ENCODE assay signal across 10 mouse cellular contexts in the genomic region with DNA sequence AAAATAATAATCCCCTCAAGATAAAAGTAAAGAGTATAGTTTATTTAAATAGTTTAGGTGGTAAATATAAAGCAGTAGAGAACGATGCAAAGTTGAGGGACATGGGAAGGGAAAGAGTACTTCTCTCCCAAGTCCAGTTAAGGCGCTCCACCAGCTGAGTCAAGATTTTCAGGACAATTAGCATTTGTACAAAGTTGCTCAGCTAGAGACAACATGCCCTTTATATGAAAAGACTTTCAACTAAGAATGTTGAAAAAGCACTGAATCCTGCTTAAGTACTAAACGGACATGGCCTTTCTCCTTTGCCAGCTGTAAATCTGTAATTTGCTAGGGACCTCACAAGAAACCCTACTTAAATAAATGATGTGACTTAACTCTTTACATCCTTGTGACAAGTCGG. TPM values are rescaled to one million over a fixed set of nuclear protein-coding genes. Genes with fewer than 3 reads are reported as not detected.
A peak's percentile ranks its signal among the peaks of the same experiment; 100 is the strongest.
DNase-seq lines count a peak whose midpoint lies in the region; ATAC-seq and TF ChIP-seq lines count a peak whose summit lies in the region.
"Had no signal": no experiment of that assay in that cellular context is flagged by ENCODE, and none has a peak within 500 bp of the region (broad histone marks: within the 10 kb centered on the region; RNA-seq: fewer than 3 reads in every experiment).

No protein-coding gene starts in this region.

- H3K36me3 ChIP-seq in heart, embryonic 10.5 days, result no peaks in the 10 kb centered on the region
- peaks cover 0 to 11% of the 10 kb centered on the region in 2 experiments; a peak in 2 of 4 replicates for H3K36me3 ChIP-seq in MEL (ENCODE audit: control insufficient read depth in 1 of 2, insufficient read depth in 2 of 2, low read length in 2 of 2)
- H3K36me3 ChIP-seq in heart, embryonic 16.5 days (ENCODE audit: control insufficient read depth, insufficient read depth), result no peaks in the 10 kb centered on the region
- no peaks in the 10 kb centered on the region for H3K36me3 ChIP-seq in midbrain, embryonic 10.5 days

- peaks cover 12% of the 10 kb centered on the region; the same call in 1 of the 2 replicates for H3K27me3 ChIP-seq in heart, embryonic 10.5 days (ENCODE audit: insufficient read depth, poor library complexity, severe bottlenecking)
- peaks cover 3 to 4% of the 10 kb centered on the region in 2 experiments; a peak in 3 of 4 replicates for H3K27me3 ChIP-seq in MEL (ENCODE audit: control insufficient read depth in 1 of 2, insufficient read depth in 2 of 2, low read length in 2 of 2)
- H3K27me3 ChIP-seq in heart, embryonic 16.5 days (ENCODE audit: control insufficient read depth, insufficient read depth, low read length), result peaks cover 4% of the 10 kb centered on the region; the same call in 1 of the 2 replicates
- peaks cover 6% of the 10 kb centered on the region; the same call in 1 of the 2 replicates for H3K27me3 ChIP-seq in midbrain, embryonic 10.5 days (ENCODE audit: low read depth, poor library complexity, severe bottlenecking)

- TF ChIP-seq POLR2A in MEL (IDR thresholded peaks at IDR 0.05; ENCODE audit: control insufficient read depth in 1 of 2, insufficient read depth in 1 of 2, low read depth in 1 of 2, low read length in 2 of 2, poor library complexity in 1 of 2), result no peak

- H3K9me3 ChIP-seq in heart, embryonic 10.5 days, result no peaks in the 10 kb centered on the region
- no peaks in the 10 kb centered on the region for H3K9me3 ChIP-seq in MEL (replicated peaks; ENCODE audit: insufficient read depth, low read length)
- no peaks in the 10 kb centered on the region; the same call in 1 of the 2 replicates for H3K9me3 ChIP-seq in heart, embryonic 16.5 days (replicated peaks; ENCODE audit: control insufficient read depth, low read length)
- no peaks in the 10 kb centered on the region for H3K9me3 ChIP-seq in midbrain, embryonic 10.5 days (replicated peaks)

- ATAC-seq in heart, embryonic 16.5 days (replicated peaks; ENCODE audit: extremely low read depth, insufficient read depth, low FRiP score), result no peak

- peak overlapping the region; percentile 78 for H3K9ac ChIP-seq in MEL (ENCODE audit: control insufficient read depth, low read depth, low read length, poor library complexity, severe bottlenecking)
- H3K9ac ChIP-seq in heart, embryonic 16.5 days (ENCODE audit: low read length), result peak overlapping the region; percentile 84

- H3K79me2 ChIP-seq in MEL (ENCODE audit: control insufficient read depth, insufficient read depth, low read length, poor library complexity), result no peaks in the 10 kb centered on the region; the same call in 1 of the 2 replicates

- WGBS in heart, embryonic 10.5 days, result 58% methylated on average over 4 of the region's 4 CpGs
- WGBS in heart, embryonic 16.5 days, result 49% methylated on average over 4 of the region's 4 CpGs
- 52% methylated on average over 4 of the region's 4 CpGs for WGBS in midbrain, embryonic 10.5 days

- DNase-seq in heart, embryonic 10.5 days (ENCODE audit: low spot score), result no peak
- DNase-seq in heart, postnatal 4 days, result no peak
- no peak for DNase-seq in MEL (ENCODE audit: low read depth, low spot score)
- DNase-seq in midbrain, embryonic 10.5 days (ENCODE audit: low spot score), result no peak
- DNase-seq in cerebellum, postnatal 10 days, result no peak
- DNase-seq in spleen, postnatal 4 days (ENCODE audit: low spot score in 2 of 2), result no peak
- no peak for DNase-seq in urinary bladder, postnatal 14 days (ENCODE audit: low spot score)

- peaks cover 12% of the 10 kb centered on the region for H3K4me1 ChIP-seq in heart, embryonic 10.5 days
- peaks cover 0 to 4% of the 10 kb centered on the region in 2 experiments; a peak in 2 of 4 replicates for H3K4me1 ChIP-seq in MEL (ENCODE audit: control insufficient read depth in 1 of 2, insufficient read depth in 2 of 2, low read length in 2 of 2)
- peaks cover 11% of the 10 kb centered on the region for H3K4me1 ChIP-seq in heart, embryonic 16.5 days (ENCODE audit: control insufficient read depth, insufficient read depth, low read length)
- H3K4me1 ChIP-seq in midbrain, embryonic 10.5 days, result peaks cover 17% of the 10 kb centered on the region

- peak overlapping the region; percentile 78 for H3K4me3 ChIP-seq in heart, embryonic 10.5 days
- peak overlapping the region; percentile 74 to 87 for H3K4me3 ChIP-seq in MEL (ENCODE audit: control insufficient read depth in 1 of 2, insufficient read depth in 1 of 2, low read depth in 2 of 2, low read length in 2 of 2)
- peak overlapping the region; percentile 73 for H3K4me3 ChIP-seq in heart, embryonic 16.5 days (ENCODE audit: low read length)
- peak overlapping the region; percentile 70 for H3K4me3 ChIP-seq in midbrain, embryonic 10.5 days

- TF ChIP-seq EP300 in MEL (IDR thresholded peaks at IDR 0.05; ENCODE audit: low read depth in 1 of 2, low read length in 2 of 2), result no peak

- peak overlapping the region; percentile 94 for H3K4me2 ChIP-seq in heart, embryonic 16.5 days (ENCODE audit: low read depth, low read length)

- peak overlapping the region; percentile 96 for H3K27ac ChIP-seq in heart, embryonic 10.5 days
- H3K27ac ChIP-seq in MEL (ENCODE audit: control insufficient read depth, low read depth, low read length), result no peak overlapping the region; the same call in 1 of the 2 replicates
- peak overlapping the region; percentile 95 for H3K27ac ChIP-seq in heart, embryonic 16.5 days (ENCODE audit: low read length)
- peak overlapping the region; percentile 95 for H3K27ac ChIP-seq in midbrain, embryonic 10.5 days (replicated peaks)

- TF ChIP-seq CTCF in MEL (IDR thresholded peaks at IDR 0.05 in 2 of 3, conservative IDR thresholded peaks at IDR 0.05 in 1 of 3; ENCODE audit: control insufficient read depth in 1 of 3, insufficient read depth in 1 of 3, low read depth in 2 of 3, low read length in 3 of 3, poor library complexity in 1 of 3, severe bottlenecking in 1 of 3), result no peak

- TF ChIP-seq RAD21 in MEL (IDR thresholded peaks at IDR 0.05; ENCODE audit: low read depth, low read length), result no peak

TF ChIP-seq in MEL, 35 proteins besides CTCF, POLR2A, EP300 and RAD21:
- TF ChIP-seq MXI1 (IDR thresholded peaks at IDR 0.05; ENCODE audit: low read depth, low read length) (no peak), ZC3H11A (IDR thresholded peaks at IDR 0.05; ENCODE audit: low read depth, low read length) (no peak), ZMIZ1 (IDR thresholded peaks at IDR 0.05; ENCODE audit: low read depth, low read length) (no peak), CHD2 (IDR thresholded peaks at IDR 0.05; ENCODE audit: low read length) (no peak), TBP (IDR thresholded peaks at IDR 0.05; ENCODE audit: low read depth, low read length) (no peak), MEF2A (IDR thresholded peaks at IDR 0.05; ENCODE audit: extremely low read depth, insufficient replicate concordance, low read depth, low read length, poor library complexity, severe bottlenecking) (no peak), KAT2A (conservative IDR thresholded peaks at IDR 0.05; ENCODE audit: low read depth, low read length) (no peak), POLR2AphosphoS2 (IDR thresholded peaks at IDR 0.05; ENCODE audit: low read length) (no peak), CHD1 (IDR thresholded peaks at IDR 0.05; ENCODE audit: low read depth, low read length) (no peak), GABPA (IDR thresholded peaks at IDR 0.05; ENCODE audit: low read depth, low read length) (no peak), POLR2AphosphoS5 (IDR thresholded peaks at IDR 0.05; ENCODE audit: borderline replicate concordance, low read depth, low read length) (no peak)

RNA-seq across cellular contexts. Expression of a gene that starts 0.3 kb away (rescaled TPM):
- polyA plus RNA-seq in heart, embryonic 10.5 days (2016; fragmentation: Nextera tagmentation; extraction: Ambion mirVana), result 6.7 and 7.8 TPM in 2 replicates
- 1 to 10 TPM; 6.7 to 7.1 TPM for total RNA-seq in heart, postnatal 4 days (2021)
- total RNA-seq in MEL (2012; rRNA removed), result 3.4 and 4.3 TPM in 2 replicates
- 1 to 10 TPM in 1 of 2 experiments, not detected in 1; 6.8 TPM for polyA plus RNA-seq in MEL (2012; ENCODE audit: insufficient read depth in 1 of 2, insufficient read length in 2 of 2, low read depth in 1 of 2, low replicate concordance in 2 of 2, missing spikeins in 1 of 2)
- 9.8 and 12.4 TPM in 2 replicates for polyA plus RNA-seq in heart, embryonic 16.5 days (2015; fragmentation: Nextera tagmentation; extraction: Ambion mirVana)
- polyA plus RNA-seq in midbrain, embryonic 10.5 days (2016; fragmentation: Nextera tagmentation; extraction: Ambion mirVana), result 16.0 and 19.2 TPM in 2 replicates

RNA-seq across cellular contexts. Expression of a gene that starts 38.0 kb away (rescaled TPM):
- not detected in 2 replicates for polyA plus RNA-seq in heart, embryonic 10.5 days (2016; fragmentation: Nextera tagmentation; extraction: Ambion mirVana)
- total RNA-seq in heart, postnatal 4 days (2021), result not detected
- not detected in 2 replicates for total RNA-seq in MEL (2012; rRNA removed)
- polyA plus RNA-seq in MEL (2012; ENCODE audit: insufficient read depth in 1 of 2, insufficient read length in 2 of 2, low read depth in 1 of 2, low replicate concordance in 2 of 2, missing spikeins in 1 of 2), result not detected
- not detected in 2 replicates for polyA plus RNA-seq in heart, embryonic 16.5 days (2015; fragmentation: Nextera tagmentation; extraction: Ambion mirVana)
- polyA plus RNA-seq in midbrain, embryonic 10.5 days (2016; fragmentation: Nextera tagmentation; extraction: Ambion mirVana), result not detected in 2 replicates
- total RNA-seq: neutrophil, adult 5-6 weeks had no signal
- polyA plus RNA-seq: cortical plate, adult 2 months had no signal

RNA-seq across cellular contexts. Expression of a gene that starts 53.4 kb away (rescaled TPM):
- polyA plus RNA-seq in heart, embryonic 10.5 days (2016; fragmentation: Nextera tagmentation; extraction: Ambion mirVana), result 10.6 and 15.7 TPM in 2 replicates
- 10 to 100 TPM; 26.7 to 28.1 TPM for total RNA-seq in heart, postnatal 4 days (2021)
- total RNA-seq in MEL (2012; rRNA removed), result not detected in 2 replicates
- polyA plus RNA-seq in MEL (2012; ENCODE audit: insufficient read depth in 1 of 2, insufficient read length in 2 of 2, low read depth in 1 of 2, low replicate concordance in 2 of 2, missing spikeins in 1 of 2), result not detected
- polyA plus RNA-seq in heart, embryonic 16.5 days (2015; fragmentation: Nextera tagmentation; extraction: Ambion mirVana), result 57.4 and 68.9 TPM in 2 replicates
- polyA plus RNA-seq in midbrain, embryonic 10.5 days (2016; fragmentation: Nextera tagmentation; extraction: Ambion mirVana), result 6.8 and 7.5 TPM in 2 replicates
- total RNA-seq: neutrophil, adult 5-6 weeks had no signal
